Mouse (Mus musculus): ENCODE results near the gene Klf7.

DNA sequence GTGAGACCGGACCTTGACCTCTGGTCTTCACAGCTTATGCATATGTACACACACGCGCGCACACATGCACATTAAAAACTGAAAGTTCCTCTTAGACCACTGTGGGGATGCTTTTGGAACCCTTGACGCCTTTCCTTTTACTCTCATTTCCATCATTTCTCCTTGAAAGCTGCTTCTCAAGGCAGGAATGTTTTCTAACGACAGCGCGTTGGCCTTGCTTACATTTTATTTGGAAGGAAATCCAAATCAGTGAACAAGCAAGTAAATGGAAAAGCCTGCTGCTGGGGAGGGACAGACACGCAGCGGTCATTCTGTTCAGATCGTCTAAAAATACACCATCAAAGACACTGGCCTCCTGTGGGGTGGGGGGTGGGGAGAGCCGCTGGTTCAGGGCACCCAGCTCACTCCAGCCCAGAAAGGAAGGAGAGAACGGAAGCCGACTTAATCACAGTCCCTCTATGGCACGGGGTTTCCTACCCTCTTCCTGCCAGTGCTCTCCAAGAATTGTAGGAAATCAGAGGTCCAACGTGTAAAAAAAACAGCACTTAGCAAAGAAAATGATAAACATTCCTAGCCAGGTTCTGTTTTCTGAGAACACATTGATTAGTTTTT, 103.5 kb downstream of the Klf7 start:
- no peak for TF ChIP-seq CHD2 (IDR thresholded peaks at IDR 0.05; ENCODE audit: low read depth, low read length)
- no peak for TF ChIP-seq ZC3H11A (IDR thresholded peaks at IDR 0.05; ENCODE audit: borderline replicate concordance, low read depth, low read length)
- no peak for TF ChIP-seq HCFC1 (IDR thresholded peaks at IDR 0.05; ENCODE audit: borderline replicate concordance, insufficient read depth, low read length)
- TF ChIP-seq MAFK (IDR thresholded peaks at IDR 0.05; ENCODE audit: insufficient read depth, low read depth, low read length): no peak

Measured in ES-E14 (cell line).